Mouse (Mus musculus): Measurements from ENCODE around the gene 2210016L21Rik.

Gene 2210016L21Rik

DNA sequence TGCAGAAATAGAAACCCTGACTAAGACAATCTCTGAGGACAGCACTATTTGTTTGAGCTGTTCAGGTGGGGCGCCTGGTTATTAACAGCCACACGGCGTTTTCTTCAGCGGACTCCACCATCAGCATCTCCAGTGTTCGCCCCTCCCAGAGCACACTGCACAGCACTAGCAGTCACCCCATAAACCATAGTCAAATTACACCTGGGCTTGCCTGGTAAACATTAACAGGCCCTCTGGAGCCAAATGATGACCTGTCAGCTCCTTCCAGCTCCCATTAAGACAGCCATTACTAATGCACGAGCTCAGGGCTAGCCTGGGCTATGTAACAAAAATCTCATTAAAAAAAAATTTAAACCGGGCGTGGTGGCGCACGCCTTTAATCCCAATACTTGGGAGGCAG lies 3.1 kb downstream of the 2210016L21Rik start:
- no peak for DNase-seq

DNA sequence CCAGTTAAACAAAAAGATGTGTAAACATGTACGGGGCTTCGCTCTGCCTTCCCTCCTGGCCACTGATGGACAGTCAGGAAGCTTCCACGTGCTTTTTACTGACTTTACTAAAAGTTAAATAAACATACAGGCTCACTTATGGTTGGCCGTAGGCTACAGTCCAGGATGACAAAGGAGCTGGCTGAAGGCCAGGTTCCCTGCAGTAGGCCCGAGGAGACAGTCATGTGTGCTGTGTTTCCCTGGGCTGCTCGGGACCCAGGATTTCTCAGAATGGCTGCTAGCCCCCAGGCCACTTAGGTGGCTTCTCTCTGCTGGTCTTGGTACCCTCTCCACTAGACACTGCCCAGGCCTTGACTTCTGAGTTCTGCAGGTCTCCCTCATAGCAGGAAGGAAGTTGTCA lies 6.9 kb downstream of the 2210016L21Rik start:
- peak; percentile 54 for DNase-seq

DNA sequence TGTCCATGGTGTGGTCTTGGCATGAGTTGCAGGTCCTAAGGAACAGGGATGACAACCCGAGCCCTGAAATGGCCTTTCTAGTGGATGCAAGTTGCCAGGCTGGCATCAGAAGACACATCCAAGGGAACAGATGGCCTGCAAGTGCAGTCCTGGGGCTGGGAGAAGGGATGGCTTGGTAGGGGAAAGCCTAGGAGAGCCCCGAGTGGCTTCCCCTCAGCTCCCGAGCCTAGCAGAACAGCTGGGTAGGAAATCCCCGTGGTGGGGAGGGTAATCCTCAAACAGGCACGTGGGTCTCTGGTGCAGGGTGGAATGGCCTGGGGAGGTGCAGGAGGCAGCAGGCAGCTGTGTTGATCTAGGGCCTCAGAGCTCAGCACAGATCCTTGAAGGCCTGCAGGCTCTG lies 7.4 kb downstream of the 2210016L21Rik start:
- DNase-seq, result peak; percentile 78

DNA sequence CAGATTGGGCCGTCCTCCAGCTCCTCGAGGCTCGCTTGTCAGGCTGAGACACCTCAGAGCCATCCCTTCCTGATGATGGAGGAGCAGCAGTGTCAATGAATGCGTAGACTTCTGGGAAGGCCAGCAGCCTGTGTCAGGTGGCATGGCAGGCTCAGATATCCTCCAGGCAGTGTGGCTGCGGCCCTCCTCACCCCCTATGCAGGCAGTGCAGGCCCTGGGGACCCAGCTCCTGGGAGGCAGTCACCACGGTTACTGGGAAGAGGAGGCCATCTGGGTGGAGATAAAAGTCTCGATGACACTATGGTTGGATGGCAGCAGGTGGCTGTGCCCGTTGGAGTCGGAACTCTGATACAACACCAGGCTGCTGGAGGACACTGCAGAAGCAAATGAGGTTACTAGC lies 7.9 kb downstream of the 2210016L21Rik start:
- DNase-seq, result no peak

DNA sequence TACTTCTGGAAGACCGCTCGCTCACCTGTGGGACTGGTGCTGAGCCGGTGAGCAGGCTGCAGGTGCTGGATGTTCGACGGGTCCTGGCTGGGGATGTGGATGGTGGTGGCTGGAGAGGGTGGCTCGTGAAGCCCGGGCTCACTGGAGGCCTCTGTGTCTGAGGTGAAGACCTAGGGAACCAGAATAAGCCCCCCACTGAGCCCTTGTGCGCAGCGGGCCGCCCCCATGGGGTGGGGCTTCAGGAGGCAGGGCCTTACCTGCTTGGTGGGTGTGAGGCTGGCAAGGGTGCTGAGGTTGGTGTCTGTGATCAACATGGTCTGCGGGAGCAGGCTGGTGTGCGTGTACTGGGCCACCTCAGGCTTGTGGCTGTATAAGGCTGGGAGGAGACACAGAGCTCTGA lies 8.7 kb downstream of the 2210016L21Rik start:
- no peak for DNase-seq

DNA sequence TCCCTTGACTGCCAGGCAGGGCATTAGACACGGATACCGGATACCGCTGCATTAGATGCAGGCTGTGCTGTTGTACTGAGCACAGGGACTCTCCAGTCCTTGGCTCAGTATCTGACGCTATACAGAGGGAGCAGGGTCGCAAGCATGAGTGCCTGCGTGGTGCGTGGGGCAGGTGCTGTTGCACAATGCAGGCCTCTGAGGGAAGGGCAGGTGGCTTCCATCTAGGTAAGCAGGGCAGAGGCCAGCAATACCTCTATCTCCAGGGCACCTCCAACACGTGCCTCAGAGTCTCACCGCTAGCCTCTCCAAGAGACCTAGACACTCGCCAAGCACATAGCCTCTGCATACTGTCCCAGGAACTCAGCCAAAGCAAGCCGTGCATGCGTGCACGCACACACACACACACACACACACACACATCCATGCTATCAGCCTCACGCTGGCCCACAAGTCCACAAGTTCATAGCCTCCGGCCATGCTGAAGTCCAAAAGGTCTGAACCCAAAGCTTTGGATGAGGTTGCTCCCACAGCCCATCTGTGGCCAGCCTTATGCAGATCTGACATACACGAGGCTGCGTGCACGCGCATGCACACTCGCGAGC lies 9.4 kb downstream of the 2210016L21Rik start:
- DNase-seq, result no peak

DNA sequence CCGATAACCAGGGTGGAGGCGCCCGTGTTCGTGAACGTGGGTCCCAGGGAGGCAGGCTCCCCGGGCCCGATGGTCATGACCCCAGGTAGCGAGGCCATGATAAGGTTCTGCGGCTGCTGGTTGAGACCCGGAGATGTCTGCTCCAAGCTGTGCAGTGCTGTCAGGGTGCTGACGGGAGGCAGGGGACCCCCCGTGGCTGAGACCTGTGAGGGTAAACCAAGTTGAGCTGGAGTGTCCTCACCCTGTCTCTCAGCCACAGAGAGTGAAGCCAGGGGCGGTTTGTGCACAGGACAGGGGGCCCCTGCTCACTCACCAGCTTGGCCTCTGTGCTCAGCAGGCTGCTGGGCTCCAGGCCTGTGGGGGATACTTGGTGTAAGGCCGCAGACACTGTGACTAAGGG lies 11.4 kb downstream of the 2210016L21Rik start:
- DNase-seq, result no peak

DNA sequence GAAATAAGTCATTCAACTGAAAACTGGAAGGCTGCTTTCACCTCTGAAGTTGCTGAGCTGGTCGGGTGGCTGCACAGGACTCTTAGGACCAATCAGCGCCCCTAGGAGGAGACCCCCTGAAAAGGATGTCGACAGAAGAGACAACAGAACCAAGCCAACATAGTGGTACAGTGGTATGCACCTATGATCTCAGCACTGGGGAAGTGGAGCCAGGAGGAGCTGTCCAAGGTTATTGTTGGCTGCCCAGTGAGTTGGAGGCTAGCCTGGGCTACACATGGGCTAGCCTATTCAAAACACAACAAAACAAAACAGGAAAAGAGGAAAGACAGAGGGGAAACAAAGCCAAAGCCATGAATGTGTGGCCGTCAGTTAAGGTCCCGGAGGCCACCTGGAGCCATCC lies 16.1 kb downstream of the 2210016L21Rik start:
- no peak for DNase-seq

DNA sequence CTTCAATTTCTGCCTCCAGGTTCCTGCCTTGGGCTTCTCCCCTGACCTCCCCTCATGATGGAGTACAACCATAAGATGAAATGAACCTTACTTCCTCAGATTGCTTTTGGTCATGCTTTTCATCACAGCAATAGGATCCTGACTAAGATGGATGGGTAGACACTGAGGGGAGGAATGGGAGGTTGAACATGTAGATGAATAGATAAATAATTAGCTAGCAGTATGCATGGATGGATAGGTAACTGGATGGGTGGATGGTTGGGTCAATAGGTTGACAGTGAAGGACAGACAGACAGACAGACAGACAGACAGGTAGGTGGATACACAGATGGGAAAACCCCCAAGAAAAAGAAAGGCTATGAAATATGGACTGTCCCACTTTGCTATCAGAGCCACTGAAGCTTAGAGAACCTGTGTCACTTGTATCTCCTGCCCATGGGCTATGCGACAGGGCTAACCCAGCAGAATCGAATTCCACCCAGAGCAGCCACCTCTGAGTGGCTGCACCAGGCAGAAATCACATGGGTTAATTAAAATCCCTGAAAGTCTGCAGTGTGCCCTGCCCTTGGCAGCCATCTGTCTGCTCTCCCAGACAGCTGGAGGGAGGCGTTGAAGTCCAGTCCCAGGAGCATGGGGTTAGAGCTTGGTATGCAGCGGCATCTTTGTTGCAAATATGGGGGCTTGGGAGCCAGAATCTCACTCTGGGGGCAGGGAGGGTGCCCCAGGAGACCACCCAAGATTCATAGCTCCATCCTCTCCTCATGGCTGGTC lies 19.8 kb downstream of the 2210016L21Rik start:
- DNase-seq, result no peak

DNA sequence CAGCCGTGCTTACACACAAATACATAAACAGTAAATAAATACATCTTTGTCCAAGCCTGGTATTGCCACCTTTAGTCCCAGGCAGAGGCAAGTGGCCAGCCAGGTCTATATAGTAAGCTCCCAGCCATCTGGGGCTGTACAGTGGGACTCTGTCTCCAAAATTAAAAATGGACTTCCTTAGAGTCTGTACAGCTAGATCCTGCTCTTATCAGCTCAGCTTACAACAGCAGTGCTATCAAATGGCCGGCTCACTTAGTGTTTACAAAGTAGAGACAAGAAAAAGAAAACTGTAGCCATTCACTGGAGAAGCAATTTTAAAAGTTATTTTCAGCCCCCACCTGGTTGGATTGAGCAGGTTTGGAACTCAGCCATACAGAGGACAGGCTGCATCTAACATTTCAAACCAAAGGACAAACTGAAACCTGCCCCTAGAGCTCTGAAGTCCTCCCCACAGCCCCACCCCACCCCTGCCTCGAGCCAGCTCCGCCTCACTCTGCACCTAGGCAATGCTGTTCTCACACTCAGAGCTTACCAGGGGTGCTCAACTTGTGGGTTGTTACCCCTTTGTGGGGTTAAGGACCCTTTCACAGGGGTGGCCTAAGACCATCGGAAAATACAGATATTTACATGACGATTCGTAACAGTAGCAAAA lies 22.5 kb downstream of the 2210016L21Rik start:
- DNase-seq, result no peak

DNA sequence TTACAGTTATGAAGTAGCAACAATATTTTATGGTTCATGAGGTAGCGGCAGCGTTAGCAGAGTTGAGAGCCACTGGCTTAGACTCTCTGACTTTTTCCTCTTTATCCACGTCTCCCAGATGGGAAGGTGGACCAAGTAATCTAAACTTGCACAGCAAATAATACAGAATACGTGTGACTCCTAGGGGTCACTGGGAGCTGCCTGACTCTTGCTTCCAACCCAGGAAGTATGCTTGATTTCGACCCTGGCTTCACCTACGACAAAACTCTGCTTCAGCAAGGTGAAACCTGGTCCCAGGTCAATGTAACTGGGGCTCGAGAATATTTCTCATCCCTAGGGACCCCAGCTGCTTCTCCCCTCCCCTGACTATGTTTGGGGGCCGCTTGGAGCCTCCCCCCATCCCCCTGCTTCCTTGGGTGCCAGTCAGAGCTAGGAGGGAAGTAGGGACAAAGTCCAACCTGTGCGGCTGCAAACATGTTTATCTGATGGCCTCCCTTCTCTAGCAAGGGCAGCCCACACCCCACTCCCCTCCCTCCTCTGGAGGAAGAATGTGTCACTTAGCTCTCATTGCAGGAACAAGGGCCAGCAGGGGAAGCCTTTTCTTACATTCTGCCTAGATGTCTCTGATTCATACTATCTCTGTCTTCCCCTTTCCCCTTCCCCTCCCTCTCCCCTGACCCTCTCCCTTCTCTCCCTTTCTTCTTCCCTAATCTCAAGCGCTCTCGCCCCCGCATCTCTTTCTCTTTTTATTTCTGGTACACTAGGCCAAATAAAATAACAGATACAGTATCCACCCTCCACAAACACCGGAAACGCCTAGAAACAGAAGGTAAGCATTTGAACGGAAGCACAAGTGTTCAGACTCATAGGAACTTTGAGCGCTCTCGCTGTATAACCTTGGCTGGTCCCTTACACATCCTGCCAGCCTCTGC lies 23.3 kb downstream of the 2210016L21Rik start:
- no peak for DNase-seq

DNA sequence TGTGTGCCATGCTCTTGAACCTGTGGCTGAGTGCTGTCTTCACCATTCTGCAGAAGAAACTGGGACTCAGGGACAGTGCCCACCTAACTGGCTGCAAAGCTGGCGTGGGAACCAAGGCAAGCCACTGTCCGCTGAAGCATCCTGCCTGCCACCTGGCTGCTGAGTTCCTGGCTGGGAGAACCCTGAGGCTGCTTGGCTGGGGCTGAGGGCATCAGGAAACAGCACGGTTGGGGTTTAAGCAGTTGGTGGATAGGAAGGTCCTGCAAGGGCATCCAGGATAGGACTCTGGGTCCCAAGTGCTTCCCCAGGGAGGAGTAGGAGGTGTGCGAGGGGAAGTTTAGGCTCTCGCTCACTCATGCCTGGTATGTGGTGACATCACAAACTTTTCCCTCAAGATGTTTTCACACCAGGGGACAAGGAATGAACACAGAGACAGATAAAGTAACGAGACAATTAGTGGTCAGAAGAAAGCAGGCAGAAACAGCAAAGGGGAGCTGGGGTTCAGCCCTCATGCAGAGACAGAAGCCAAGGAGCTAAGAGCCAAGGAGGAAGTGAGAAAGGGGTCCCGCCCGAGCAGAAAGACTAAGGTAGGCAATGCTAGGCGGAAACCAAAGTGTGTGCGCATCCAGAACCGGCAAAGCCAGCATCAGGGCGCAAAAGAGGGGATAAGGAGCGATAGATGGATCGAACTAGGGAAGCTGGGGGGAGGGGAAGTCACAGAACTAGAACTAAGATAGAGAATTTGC lies 25.7 kb downstream of the 2210016L21Rik start:
- no peak for DNase-seq

DNA sequence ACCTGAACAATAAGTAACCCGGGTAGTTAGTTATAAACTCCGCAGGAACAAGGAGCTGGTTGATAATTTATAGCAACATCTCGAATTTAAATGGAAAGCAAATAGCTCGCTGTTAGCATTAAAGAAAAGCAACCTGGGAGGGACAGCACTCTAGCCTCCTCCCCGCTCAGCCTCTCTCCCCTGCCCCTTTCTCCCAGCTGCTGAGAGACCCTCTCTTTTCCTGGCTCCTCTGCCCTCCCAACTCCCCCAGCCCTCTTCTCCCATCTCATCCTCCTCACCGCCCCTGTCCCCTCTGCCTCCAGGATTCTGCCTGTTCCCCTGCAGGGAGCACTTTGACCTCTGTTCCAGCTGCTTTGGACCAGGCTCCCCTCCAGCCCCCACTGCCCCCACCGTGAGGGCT lies 26.7 kb downstream of the 2210016L21Rik start:
- no peak for DNase-seq

DNA sequence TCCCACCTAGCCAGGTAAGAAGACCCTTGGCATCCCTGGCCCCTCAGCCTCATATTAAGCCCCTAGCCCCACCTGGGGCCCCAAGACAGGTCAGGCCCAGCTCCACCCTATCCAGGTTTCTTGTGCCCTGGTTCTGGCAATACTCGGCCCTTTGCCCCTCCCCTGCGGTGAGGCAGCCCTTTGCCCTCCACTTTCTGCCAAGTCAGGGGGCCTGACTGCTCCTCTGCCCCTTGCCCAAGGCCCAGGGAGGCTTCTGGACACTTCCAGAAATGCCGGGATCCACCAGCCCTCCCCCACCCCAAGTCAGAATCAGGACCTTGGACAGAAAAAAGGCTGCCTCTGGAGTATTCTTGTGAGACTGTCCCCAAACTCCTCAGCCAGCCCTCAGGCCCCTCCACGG lies 27.1 kb downstream of the 2210016L21Rik start:
- DNase-seq, result no peak

DNA sequence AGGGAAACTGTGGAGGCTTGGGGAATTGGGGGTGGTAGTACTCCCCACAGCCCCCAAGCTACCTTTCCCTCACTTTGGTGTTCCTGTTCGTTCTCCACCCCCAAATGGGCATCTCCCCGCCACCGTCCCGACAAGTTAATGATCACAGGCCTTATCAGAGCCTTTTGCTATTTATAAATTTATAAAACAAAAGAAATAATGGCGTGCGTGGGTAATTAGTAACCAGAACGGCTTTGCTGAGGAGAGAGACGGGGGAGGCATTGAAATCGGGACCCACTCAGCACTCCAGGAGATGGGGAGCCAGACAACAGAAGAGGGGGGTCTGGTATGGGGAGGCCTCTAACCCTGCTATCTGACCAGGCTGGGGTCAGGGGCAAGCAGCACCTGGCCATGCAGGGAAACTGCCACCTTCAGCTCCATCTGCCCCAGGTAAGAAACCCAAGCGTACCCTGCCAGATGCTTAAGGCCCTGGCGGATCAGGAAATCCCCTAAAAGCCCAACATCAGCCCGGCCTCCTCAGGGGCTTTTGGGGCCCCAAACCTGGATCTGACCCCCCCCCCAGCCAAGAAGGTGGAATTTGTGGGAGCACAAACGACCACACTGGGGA lies 27.8 kb downstream of the 2210016L21Rik start:
- DNase-seq, result no peak

DNA sequence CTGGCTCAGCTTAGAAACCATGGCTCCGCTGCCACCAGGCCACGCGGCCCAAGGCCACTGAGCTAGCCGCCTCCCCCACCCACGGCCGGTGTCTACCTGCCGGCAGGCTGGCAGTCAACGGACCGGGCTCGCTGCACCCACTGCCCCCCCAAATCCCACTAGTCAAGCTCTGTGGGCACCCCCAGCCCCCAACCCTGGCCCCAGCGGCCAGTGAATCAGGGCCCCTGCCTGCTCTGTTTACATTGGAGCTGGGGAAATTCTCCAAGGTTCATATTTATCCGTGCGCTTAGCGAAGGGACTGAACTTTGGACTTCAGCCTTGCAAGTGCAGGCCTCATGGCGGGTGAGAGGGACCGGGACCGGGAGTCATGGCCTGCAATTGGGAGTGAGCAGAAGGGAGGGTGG lies 28.9 kb downstream of the 2210016L21Rik start, which contains the start of gene Hnf1a:
Hnf1a (minus strand) TSS at position 271 of the 404 bp plus-strand sequence.
- DNase-seq, result no peak

DNA sequence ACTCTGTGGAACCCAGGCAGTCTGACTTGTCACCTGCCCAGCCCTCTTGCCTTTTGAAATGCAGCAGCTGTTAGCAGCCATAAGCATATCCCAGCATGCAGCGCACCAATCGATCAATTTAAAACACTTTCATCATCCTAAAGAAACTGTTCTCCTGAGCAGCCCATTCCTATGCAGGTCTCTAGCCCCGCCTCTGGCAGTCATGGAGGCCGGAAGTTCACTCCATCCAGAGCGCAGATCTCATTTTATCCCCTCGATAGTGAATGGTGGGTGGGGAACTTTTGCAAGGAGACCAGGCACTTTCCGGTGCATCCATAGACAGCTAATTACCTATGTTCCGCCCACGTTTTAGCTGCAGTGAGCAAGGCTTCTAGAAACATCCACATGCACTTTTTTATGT lies 30.2 kb downstream of the 2210016L21Rik start:
- no peak for DNase-seq

DNA sequence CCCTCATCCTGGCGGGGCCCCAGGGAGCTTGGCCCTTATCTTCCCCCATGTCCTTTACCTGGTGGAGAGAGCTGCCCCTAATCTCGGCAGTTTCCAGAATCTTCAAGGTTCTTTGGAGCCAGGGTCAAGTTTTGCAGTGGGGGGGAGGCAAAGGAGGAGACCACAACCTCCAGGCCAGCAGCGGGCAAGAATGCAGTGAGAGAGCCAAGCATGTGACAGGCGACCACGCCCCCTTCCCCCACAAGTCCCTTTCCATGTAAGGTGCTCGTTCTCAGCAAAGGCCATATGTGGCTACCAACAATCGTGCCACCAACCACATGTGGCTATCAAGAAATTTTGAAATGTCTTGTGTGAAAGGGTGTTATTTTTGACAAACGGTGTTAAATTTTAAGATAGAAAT lies 31.2 kb downstream of the 2210016L21Rik start:
- DNase-seq, result no peak

DNA sequence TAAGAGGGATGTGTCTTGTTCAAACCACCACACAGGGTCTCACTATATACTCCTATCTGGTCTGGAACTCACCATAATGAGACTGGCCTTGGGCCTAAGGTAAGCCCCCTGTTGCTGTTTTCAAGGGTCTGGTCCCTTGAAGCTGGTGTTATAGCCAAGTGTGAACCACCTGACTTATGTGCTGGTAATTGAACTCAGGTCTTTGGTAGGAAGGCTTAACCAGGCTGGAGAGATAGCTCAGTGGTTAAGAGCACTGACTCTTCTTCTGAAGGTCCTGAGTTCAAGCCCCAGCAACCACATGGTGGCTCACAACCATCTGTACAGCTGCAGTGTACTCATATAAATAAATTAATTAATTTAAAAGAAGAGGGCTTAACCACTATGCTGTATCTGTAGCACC lies 35.0 kb downstream of the 2210016L21Rik start:
- DNase-seq, result no peak

DNA sequence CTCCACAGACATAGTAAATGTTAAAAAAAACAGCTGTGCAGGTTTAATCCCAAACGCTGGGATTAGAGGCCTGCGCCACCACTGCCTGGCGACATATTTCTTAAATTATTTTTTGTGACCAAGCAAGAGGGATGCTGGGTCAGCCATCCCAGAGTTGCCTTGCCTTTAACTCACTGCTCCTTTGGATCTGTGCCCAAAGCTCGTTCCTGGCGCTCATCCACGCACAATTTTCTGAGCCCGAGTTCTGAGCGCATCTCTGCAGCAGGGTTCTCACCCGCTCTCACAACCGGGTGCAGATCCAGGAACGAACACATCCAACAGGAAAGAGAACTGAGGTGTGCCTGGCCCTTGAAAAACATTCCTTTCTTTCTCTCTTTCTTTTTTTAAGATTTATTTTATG lies 36.5 kb downstream of the 2210016L21Rik start:
- peak; percentile 25 for DNase-seq

DNA sequence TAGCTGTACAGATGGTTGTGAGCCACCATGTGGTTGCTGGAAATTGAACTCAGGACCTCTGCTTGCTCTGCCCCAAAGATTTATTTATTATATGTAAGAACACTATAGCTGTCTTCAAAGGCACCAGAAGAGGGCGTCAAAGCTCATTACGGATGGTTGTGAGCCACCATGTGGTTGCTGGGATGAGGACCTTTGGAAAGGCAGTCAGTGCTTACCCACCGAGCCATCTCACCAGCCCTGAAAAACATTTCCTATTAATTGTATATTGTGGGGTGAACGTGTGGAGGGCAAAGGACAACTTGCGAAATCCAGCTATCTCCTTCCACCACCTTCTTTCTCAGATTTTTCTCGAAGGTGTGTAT lies 36.9 kb downstream of the 2210016L21Rik start:
- peak; percentile 26 for DNase-seq
